Mouse (Mus musculus) brain, embryonic 14.5 days (tissue): ENCODE measurements around the gene L3mbtl2. TPM values are rescaled to one million over a fixed set of nuclear protein-coding genes. Genes with fewer than 3 reads are reported as not detected.
"Not testable (repeated sequence)": the region's sequence is repeated elsewhere in the genome, so short reads cannot be mapped to it uniquely, and the experiment has no call there.

ENCODE experiments used
- DNase-seq: peaks from one replicate; pipeline ENCODE4 v3.0.0-alpha.2; 2011; ENCODE audit warnings: low read depth
- CTCF ChIP-seq: fragments of 200-500 bp; IDR thresholded peaks from 2 replicates; pipeline ENCODE4 v1.5.1; 2012; ENCODE audit warnings: inconsistent platforms, mild to moderate bottlenecking, moderate library complexity, borderline replicate concordance; ENCODE audit not compliant: insufficient read depth, insufficient read length; ENCODE audit errors: extremely low read depth
- POLR2A ChIP-seq: fragments of 200-500 bp; IDR thresholded peaks from 2 replicates; pipeline ENCODE4 v1.6.1; 2012; ENCODE audit warnings: mild to moderate bottlenecking, inconsistent platforms, borderline replicate concordance; ENCODE audit not compliant: poor library complexity, insufficient read depth, insufficient read length, severe bottlenecking; ENCODE audit errors: extremely low read depth
- polyA plus RNA-seq: library from polyadenylated mRNA; depleted of rRNA; stranded (reverse); fragments of >200 nt; gene quantifications from 2 replicates; pipeline ENCODE4 v1.2.3, GENCODE M21; 2012

The L3mbtl2 gene
- polyA plus RNA-seq, 1 experiment = 25.7 TPM

GRCm38 (mm10) chr15:81693967-81694881 lies 30.5 kb downstream of the L3mbtl2 start:
- TF ChIP-seq POLR2A = no peak; the same call in 1 of the 2 replicates
- TF ChIP-seq CTCF = peak; percentile 69
- DNase-seq = peak; percentile 85

GRCm38 (mm10) chr15:81694891-81695290 lies 31.2 kb downstream of the L3mbtl2 start:
- no peak for DNase-seq
- TF ChIP-seq CTCF = no peak
- TF ChIP-seq POLR2A = no peak

GRCm38 (mm10) chr15:81697175-81697574 lies 33.5 kb downstream of the L3mbtl2 start, which contains the start of gene Chadl:
TSS of gene Chadl (minus strand) at chr15:81697287.
- peak; percentile 71 for DNase-seq
- TF ChIP-seq POLR2A (no peak), CTCF (no peak)

GRCm38 (mm10) chr15:81697847-81698246 lies 34.2 kb downstream of the L3mbtl2 start:
- peak; percentile 45 for DNase-seq
- TF ChIP-seq CTCF (peak; percentile 50; the same call in 1 of the 2 replicates), POLR2A (no peak)

- TF ChIP-seq POLR2A (no peak), CTCF (no peak)
- DNase-seq = no peak
These were observed 34.8 kb downstream of the L3mbtl2 start for GRCm38 (mm10) chr15:81698532-81698931.

GRCm38 (mm10) chr15:81700161-81700560 lies 36.5 kb downstream of the L3mbtl2 start:
- DNase-seq = no peak
- TF ChIP-seq CTCF (no peak), POLR2A (no peak)

- no peak for TF ChIP-seq POLR2A
- TF ChIP-seq CTCF = no peak
- no peak for DNase-seq
These were observed 36.9 kb downstream of the L3mbtl2 start for GRCm38 (mm10) chr15:81700601-81701000.

- DNase-seq = not testable (repeated sequence)
These were observed 37.7 kb downstream of the L3mbtl2 start for GRCm38 (mm10) chr15:81701350-81701749.

GRCm38 (mm10) chr15:81702306-81703093 lies 38.8 kb downstream of the L3mbtl2 start:
- TF ChIP-seq POLR2A = no peak
- TF ChIP-seq CTCF = no peak

GRCm38 (mm10) chr15:81703094-81703489 lies 39.4 kb downstream of the L3mbtl2 start:
- DNase-seq = no peak
- TF ChIP-seq CTCF (no peak), POLR2A (no peak)

More at GRCm38 (mm10) chr15:81702306-81703093, 38.8 kb downstream of the L3mbtl2 start:
- DNase-seq = no peak

- TF ChIP-seq CTCF = no peak
- no peak for TF ChIP-seq POLR2A
- DNase-seq = no peak
These were observed 45.3 kb downstream of the L3mbtl2 start for GRCm38 (mm10) chr15:81708991-81709390.

GRCm38 (mm10) chr15:81709686-81710085 lies 46.0 kb downstream of the L3mbtl2 start:
- no peak for DNase-seq
- TF ChIP-seq CTCF (no peak), POLR2A (no peak)

GRCm38 (mm10) chr15:81710801-81711200 lies 47.1 kb downstream of the L3mbtl2 start:
- no peak for DNase-seq
- TF ChIP-seq CTCF = no peak
- TF ChIP-seq POLR2A = no peak
